Mouse (Mus musculus): ENCODE measurements around the gene Rab3c.

Rab3c gene

GRCm38 (mm10) chr13:110198906-110199305 lies 81.9 kb downstream of the Rab3c start:
- intact Hi-C loops (cut with DNase I) = no loop called here

GRCm38 (mm10) chr13:110190039-110190438 lies 90.8 kb downstream of the Rab3c start:
- intact Hi-C loops (cut with DNase I) = no loop called here

DNA sequence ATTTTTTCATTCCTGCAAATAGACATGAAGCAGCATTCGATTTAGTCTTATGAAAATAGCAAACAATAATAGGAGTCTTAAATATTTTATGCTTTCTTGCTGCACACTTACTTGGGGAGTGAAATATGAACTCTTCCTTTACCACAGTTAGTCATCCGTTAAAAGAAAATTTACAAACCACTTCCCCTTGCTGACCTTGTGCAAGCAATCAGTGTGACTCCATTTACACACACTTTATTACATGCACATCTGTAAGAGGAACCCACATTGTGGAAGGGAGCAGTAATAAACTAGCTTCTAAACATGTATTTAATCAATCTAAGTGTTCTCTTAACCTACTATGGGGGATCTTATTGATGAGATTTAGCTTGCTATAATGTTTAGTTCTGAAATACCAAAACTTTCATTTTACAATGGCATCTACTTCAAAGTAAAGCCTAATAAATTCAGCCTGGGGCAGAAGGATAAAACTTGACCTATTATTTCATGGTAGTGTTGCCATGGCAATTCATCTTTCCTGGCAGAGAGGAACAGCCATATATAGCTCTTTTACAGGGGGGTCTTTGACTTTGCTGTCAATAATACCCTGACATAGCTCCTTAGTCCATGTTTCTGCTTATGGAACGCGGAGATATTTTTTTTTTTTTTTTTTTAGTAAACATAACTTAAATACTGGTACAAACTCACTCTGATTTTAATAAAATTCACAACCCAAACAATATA lies 95.7 kb downstream of the Rab3c start:
- intact Hi-C loops (cut with DNase I) = no loop called here

DNA sequence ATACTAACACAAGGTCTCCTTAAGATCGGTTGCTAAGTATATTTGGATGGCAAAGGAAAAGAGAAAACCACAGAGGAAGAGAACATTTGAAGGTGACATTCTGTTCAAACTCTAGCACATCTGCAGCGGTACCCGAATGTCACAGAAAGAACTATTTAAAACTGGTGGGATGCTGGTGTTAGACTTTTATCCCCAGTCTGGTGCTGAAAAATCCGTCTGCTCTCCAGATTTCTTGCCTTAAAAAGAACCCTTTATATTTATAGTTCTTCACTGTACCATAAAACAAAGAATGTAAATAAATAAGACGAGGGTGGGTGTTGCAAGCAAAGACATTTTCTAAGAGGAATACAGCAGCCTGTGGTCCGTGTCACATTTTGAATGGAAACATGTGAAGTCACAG lies 105.1 kb downstream of the Rab3c start:
- intact Hi-C loops (cut with DNase I) = no loop called here

GRCm38 (mm10) chr13:110169669-110170068 lies 111.1 kb downstream of the Rab3c start:
- intact Hi-C loops (cut with DNase I) = no loop called here

- intact Hi-C loops (cut with DNase I) = no loop called here
These were observed 111.6 kb downstream of the Rab3c start for GRCm38 (mm10) chr13:110169152-110169551.

DNA sequence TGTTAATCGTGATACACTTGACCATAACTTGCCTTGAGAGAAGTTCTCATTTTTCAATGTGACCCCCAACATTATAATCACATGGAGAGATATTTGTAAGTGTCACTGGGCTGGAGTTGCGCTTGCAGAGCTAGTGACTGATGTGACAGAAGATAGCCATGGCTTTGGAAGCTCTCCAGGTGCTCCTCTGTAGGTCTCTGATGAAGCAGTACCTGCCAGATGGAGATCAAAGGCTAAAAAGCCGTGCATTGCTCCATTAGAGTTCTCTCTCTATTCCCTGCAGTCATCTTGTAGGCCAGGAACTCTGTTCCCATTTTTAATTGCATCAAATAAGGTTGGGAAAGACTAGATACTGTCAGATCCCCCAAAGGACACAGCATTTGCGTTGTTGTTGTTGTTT lies 112.2 kb downstream of the Rab3c start:
- intact Hi-C loops (cut with DNase I) = no loop called here

GRCm38 (mm10) chr13:110166622-110167330 lies 114.0 kb downstream of the Rab3c start:
- intact Hi-C loops (cut with DNase I) = no loop called here

GRCm38 (mm10) chr13:110159980-110160379 lies 120.8 kb downstream of the Rab3c start:
- intact Hi-C loops (cut with DNase I) = no loop called here

DNA sequence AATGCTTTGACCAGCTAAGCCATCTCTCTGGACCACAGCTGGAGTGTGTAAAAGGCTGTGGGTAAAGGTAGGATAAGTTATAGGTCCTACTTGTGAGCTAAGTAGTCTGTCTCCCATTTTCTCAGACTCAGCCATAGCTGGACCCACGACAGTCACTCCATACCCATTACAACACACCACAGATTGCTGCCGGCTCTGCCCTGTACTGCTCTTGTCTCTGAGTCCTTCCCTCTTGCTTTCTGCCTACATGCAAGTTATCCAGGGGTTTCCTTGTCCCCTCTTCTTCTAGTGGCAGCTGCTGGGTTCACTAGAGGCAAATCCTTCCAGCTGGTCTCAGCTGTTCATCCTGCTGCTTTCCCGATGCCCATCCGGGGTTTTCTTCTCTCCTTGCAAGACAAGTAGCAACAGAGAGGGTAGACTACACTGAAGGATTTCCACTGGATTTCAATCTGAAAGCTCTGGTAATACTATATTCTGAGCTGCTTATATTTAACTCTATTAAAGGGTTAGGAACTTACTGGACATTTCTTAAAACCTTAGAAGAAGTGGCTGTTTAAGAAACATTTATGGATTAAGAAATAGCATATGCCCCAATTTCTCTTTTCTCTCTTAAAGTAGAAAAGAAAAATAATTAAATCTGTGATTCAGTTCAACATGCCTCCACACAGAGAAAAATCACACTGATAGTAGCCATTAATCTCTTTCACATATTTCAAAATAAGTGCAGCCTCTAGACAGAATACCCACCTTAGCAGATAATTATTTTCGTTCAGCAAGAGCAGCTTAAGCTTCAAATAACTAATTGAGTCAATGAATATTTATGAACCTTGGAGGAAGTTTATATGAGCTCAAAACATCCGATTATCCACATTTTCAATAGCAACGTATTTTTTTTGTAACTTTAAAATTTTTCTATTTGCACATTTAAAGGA lies 121.9 kb downstream of the Rab3c start:
- intact Hi-C loops (cut with DNase I) = no loop called here

DNA sequence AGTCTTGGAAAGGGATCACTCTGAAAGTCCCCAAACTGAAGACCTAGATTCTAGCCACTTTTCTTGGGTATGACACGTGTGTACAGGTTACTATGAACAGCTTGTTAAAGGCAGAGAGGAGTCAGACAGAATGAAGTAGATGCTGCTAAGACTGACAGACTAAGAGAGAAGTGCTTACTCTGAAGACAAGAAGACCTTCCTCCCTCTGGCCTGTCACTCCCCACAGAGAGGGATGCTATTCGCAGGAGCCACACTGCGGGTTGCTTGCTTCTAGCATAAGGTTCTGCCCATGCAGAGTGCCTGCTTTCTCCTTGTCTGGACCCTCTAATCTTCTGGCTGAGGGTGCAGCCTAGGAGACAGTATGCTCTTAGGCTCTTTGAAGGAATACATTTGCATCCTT lies 135.3 kb downstream of the Rab3c start:
- intact Hi-C loops (cut with DNase I) = no loop called here

DNA sequence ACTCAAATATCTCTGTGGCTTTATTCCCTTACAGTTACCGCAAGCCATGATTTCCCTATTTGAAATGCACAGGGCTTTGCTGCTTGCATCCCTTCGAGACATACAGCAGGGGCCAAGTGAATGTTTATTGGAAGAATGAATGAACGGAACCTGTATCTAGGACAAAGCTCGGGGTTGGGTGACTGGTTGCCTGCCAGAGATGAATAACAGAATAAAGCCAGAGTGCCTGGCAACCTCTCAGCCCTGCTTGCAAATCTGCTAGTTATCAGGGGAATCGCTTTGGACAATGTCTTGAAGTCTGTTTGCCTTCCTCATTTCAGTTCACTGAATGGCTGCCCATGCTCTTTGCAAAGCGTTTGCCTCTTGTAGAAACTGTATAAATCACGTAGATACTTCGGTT lies 135.8 kb downstream of the Rab3c start:
- intact Hi-C loops (cut with DNase I) = no loop called here

DNA sequence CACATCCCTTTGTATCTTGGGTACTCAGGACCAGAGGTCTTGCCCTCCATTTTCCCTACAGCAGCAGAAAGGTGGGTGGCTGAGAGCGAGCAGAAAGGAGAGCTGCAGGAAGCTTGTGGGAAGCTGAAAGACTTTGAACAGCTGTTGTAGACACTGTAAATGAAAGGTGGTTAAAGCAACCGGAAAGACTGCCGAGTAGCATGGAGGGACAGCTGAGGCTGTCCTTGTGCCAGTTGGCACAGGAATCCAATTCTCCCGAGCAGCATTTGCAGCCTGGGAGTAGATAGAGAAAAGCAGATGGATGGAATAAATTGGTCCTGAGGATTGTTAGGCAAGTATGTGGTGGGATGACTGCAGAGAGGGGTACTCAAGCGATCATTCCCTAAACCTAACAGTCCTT lies 141.5 kb downstream of the Rab3c start:
- intact Hi-C loops (cut with DNase I) = no loop called here

DNA sequence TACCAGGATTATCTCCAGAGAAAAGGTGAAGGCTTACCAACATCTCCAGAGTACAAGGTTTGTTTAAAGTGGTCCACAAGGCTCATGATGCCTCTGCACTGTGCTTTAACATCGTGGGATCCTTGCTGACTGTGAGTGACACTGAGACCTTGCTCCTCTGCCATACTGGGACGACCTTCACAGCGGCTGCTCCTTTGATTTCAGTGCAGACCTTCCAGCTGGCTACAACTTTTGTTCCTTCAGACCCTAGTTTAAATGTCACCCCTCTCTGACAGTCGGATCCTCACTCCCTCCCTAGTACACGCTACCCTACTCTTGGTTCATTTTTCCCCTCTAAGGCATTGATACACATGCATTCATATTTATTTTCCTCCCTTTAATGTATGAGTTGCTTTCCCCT lies 142.2 kb downstream of the Rab3c start:
- intact Hi-C loops (cut with DNase I) = no loop called here

DNA sequence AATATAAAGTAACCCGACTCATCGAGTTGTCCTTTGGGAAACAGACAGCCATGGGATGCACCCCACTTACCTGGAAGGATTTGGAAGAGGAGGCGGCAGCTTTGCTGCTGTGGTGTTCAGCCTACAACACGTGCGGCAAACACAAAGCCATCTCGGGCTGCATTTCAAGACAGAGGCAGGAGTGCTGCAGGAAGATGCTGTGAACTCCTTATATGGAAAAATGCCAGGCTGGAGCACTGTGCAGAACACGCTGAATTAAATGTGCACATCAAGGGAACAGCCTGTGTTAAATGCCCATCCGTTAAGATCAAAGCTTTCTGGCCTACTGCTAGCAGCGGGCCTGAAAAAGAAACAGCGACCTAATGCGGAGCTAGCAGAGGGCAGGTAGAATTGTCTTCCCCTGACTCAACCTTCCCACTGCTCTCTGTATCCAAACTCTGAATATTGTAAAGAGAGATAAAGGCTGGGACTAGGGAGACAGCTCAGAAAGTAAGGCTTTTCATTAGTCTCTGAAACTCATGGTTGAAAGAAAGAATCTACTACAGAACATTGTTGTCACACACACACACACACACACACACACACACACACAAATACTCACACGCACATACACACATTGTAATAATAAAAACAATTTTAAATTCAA lies 153.1 kb downstream of the Rab3c start:
- intact Hi-C loops (cut with DNase I) = no loop called here

DNA sequence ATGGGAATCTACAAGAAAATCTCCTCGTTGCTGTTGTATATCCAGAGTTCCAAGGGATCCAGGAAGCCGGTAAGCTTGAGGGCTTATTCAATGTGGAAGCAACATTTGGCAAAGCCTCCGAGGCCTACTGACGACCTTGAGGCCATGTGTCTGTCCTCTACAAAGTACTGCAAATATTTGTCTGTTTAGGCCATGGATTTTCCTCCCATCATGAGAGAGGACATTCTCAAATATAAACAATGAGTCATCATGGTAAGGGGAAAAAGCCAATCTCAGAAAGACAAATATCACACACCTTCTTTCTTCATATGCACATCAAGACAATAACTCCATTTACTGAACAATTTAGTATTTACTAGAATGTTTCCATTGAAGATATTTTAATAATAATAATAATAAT lies 158.0 kb downstream of the Rab3c start:
- intact Hi-C loops (cut with DNase I) = no loop called here

DNA sequence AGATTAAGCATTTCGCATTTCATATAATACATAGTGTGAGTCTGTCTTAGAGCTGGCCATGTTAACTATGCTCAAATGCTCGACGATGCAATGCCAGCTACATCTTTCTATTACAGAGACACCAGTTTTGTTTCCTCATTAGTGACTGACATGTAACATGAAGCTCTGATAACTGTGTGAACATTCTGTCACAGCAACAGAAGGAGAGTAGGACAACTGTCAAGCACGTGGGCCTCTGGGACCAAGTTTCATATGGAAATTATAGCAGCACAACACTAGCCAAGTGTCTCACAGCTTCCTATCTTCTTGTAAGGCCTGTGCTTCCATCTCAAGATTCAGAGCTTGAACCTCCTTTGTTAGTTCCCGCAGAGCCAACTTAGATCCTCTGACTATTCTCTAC lies 163.9 kb downstream of the Rab3c start:
- intact Hi-C loops (cut with DNase I) = no loop called here

- intact Hi-C loops (cut with DNase I) = no loop called here
These were observed 164.5 kb downstream of the Rab3c start for GRCm38 (mm10) chr13:110116316-110116715.

GRCm38 (mm10) chr13:110114870-110115645 lies 165.7 kb downstream of the Rab3c start:
- intact Hi-C loops (cut with DNase I) = no loop called here

DNA sequence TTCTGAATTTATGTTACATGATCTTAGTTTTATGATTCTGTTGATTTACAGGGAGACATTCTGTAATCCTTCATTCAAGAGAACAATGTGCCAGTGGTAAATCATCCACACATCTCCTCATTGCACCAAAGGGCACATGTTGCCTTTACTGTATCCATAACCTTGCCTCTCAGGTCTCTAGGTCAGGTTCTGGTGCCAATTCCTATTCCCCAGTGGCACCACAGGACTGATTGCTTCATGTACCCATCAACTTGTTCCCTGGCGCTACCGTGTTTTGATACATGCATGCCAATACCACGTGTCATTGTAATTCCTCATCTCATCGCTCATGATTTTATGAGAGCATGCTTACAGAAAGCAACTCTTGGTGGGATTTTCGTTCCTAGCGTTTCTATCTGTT lies 167.1 kb downstream of the Rab3c start:
- intact Hi-C loops (cut with DNase I) = no loop called here
